Mouse (Mus musculus): ENCODE measurements at regions not wholly inside any gene's neighbourhood (a gene's known extent, or its start where the extent isn't known, plus 50 kb on each side); places are given as distances from the start of the nearest gene placed in this dataset.

GRCm38 (mm10) chr11:111280769-111281168 lies 214.8 kb downstream of the Kcnj2 start:
- 28% methylated on average over 2 of the region's 2 CpGs for WGBS
- no peaks in the 10 kb centered on the region for H3K27me3 ChIP-seq

GRCm38 (mm10) chr11:111281237-111282160 lies 215.5 kb downstream of the Kcnj2 start:
- Histone ChIP-seq H3K4me3 (replicated peaks) (no peak overlapping the region), H3K27me3 (no peaks in the 10 kb centered on the region), H3K4me2 (no peak overlapping the region), H3K9me3 (no peaks in the 10 kb centered on the region), H3K27ac (no peak overlapping the region), H3K4me1 (replicated peaks) (peaks cover 34% of the 10 kb centered on the region), H3K9ac (replicated peaks) (no peak overlapping the region), H3K36me3 (no peaks in the 10 kb centered on the region)
- WGBS = 28% methylated on average over 7 of the region's 7 CpGs
- no peak for ATAC-seq (ENCODE audit: insufficient number of reproducible peaks, insufficient read depth, low FRiP score, low TSS enrichment, low read depth)

More at GRCm38 (mm10) chr11:111280769-111281168, 214.8 kb downstream of the Kcnj2 start:
- Histone ChIP-seq H3K4me1 (replicated peaks) (peaks cover 34% of the 10 kb centered on the region), H3K27ac (no peak overlapping the region), H3K9ac (replicated peaks) (no peak overlapping the region), H3K9me3 (no peaks in the 10 kb centered on the region), H3K4me3 (replicated peaks) (no peak overlapping the region), H3K4me2 (no peak overlapping the region), H3K36me3 (no peaks in the 10 kb centered on the region)
- ATAC-seq (ENCODE audit: insufficient number of reproducible peaks, insufficient read depth, low FRiP score, low TSS enrichment, low read depth) = no peak

- H3K27me3 ChIP-seq = no peaks in the 10 kb centered on the region
- no peaks in the 10 kb centered on the region for H3K36me3 ChIP-seq
- WGBS = 67% methylated on average over 2 of the region's 2 CpGs
- H3K9ac ChIP-seq (replicated peaks) = no peak overlapping the region
- peaks cover 34% of the 10 kb centered on the region for H3K4me1 ChIP-seq (replicated peaks)
- H3K4me3 ChIP-seq (replicated peaks) = no peak overlapping the region
- H3K9me3 ChIP-seq = no peaks in the 10 kb centered on the region
- H3K4me2 ChIP-seq = no peak overlapping the region
- H3K27ac ChIP-seq = no peak overlapping the region
- no peak for ATAC-seq (ENCODE audit: insufficient number of reproducible peaks, insufficient read depth, low FRiP score, low TSS enrichment, low read depth)
These were observed 216.3 kb downstream of the Kcnj2 start for GRCm38 (mm10) chr11:111282283-111282682.

- Histone ChIP-seq H3K27me3 (no peaks in the 10 kb centered on the region), H3K27ac (no peak overlapping the region), H3K36me3 (no peaks in the 10 kb centered on the region), H3K4me2 (no peak overlapping the region), H3K4me1 (replicated peaks) (no peaks in the 10 kb centered on the region), H3K9me3 (0 out of 2 replicates have a peak, but pooled peaks cover 10% of the 10 kb centered on the region), H3K9ac (replicated peaks) (no peak overlapping the region), H3K4me3 (replicated peaks) (no peak overlapping the region)
- no peak for ATAC-seq (ENCODE audit: insufficient number of reproducible peaks, insufficient read depth, low FRiP score, low TSS enrichment, low read depth)
These were observed 224.6 kb downstream of the Kcnj2 start for GRCm38 (mm10) chr11:111290537-111290936.

GRCm38 (mm10) chr11:111296309-111296721 lies 230.4 kb downstream of the Kcnj2 start:
- ATAC-seq (ENCODE audit: insufficient number of reproducible peaks, insufficient read depth, low FRiP score, low TSS enrichment, low read depth) = no peak

GRCm38 (mm10) chr11:111312802-111313201 lies 246.8 kb downstream of the Kcnj2 start:
- Histone ChIP-seq H3K9ac (replicated peaks) (no peak overlapping the region), H3K36me3 (no peaks in the 10 kb centered on the region), H3K27ac (no peak overlapping the region), H3K4me3 (replicated peaks) (no peak overlapping the region), H3K4me1 (replicated peaks) (peaks cover 10% of the 10 kb centered on the region), H3K9me3 (no peaks in the 10 kb centered on the region), H3K4me2 (no peak overlapping the region), H3K27me3 (no peaks in the 10 kb centered on the region)
- 49% methylated on average over 3 of the region's 3 CpGs for WGBS
- ATAC-seq (ENCODE audit: insufficient number of reproducible peaks, insufficient read depth, low FRiP score, low TSS enrichment, low read depth) = no peak

More at GRCm38 (mm10) chr11:111296309-111296721, 230.4 kb downstream of the Kcnj2 start:
- Histone ChIP-seq H3K36me3 (no peaks in the 10 kb centered on the region), H3K9ac (replicated peaks) (no peak overlapping the region), H3K27ac (no peak overlapping the region), H3K4me3 (replicated peaks) (no peak overlapping the region), H3K27me3 (no peaks in the 10 kb centered on the region), H3K4me1 (replicated peaks) (peaks cover 19% of the 10 kb centered on the region), H3K4me2 (no peak overlapping the region), H3K9me3 (0 out of 2 replicates have a peak, but pooled peaks cover 10% of the 10 kb centered on the region)
- 31% methylated on average over 9 of the region's 9 CpGs for WGBS

- 57% methylated on average over 3 of the region's 3 CpGs for WGBS
- Histone ChIP-seq H3K27me3 (no peaks in the 10 kb centered on the region), H3K27ac (no peak overlapping the region), H3K9ac (replicated peaks) (no peak overlapping the region), H3K36me3 (no peaks in the 10 kb centered on the region), H3K4me2 (no peak overlapping the region), H3K4me3 (replicated peaks) (no peak overlapping the region), H3K4me1 (replicated peaks) (peaks cover 7% of the 10 kb centered on the region; the same call in 1 of the 2 replicates), H3K9me3 (no peaks in the 10 kb centered on the region)
- no peak for ATAC-seq (ENCODE audit: insufficient number of reproducible peaks, insufficient read depth, low FRiP score, low TSS enrichment, low read depth)
These were observed 247.6 kb downstream of the Kcnj2 start for GRCm38 (mm10) chr11:111313566-111313965.

GRCm38 (mm10) chr11:111321576-111321975 lies 255.6 kb downstream of the Kcnj2 start:
- Histone ChIP-seq H3K27me3 (no peaks in the 10 kb centered on the region), H3K4me3 (replicated peaks) (no peak overlapping the region), H3K36me3 (no peaks in the 10 kb centered on the region), H3K9me3 (no peaks in the 10 kb centered on the region), H3K4me1 (replicated peaks) (no peaks in the 10 kb centered on the region), H3K4me2 (no peak overlapping the region), H3K27ac (no peak overlapping the region), H3K9ac (replicated peaks) (no peak overlapping the region)
- 38% methylated on average over 5 of the region's 5 CpGs for WGBS
- ATAC-seq (ENCODE audit: insufficient number of reproducible peaks, insufficient read depth, low FRiP score, low TSS enrichment, low read depth) = no peak

- Histone ChIP-seq H3K27ac (no peak overlapping the region), H3K4me3 (replicated peaks) (no peak overlapping the region), H3K4me1 (replicated peaks) (no peaks in the 10 kb centered on the region), H3K36me3 (no peaks in the 10 kb centered on the region), H3K4me2 (no peak overlapping the region), H3K9ac (replicated peaks) (no peak overlapping the region), H3K27me3 (no peaks in the 10 kb centered on the region), H3K9me3 (no peaks in the 10 kb centered on the region)
- ATAC-seq (ENCODE audit: insufficient number of reproducible peaks, insufficient read depth, low FRiP score, low TSS enrichment, low read depth) = no peak
- WGBS = 77% methylated on average over 5 of the region's 5 CpGs
These were observed 258.6 kb downstream of the Kcnj2 start for GRCm38 (mm10) chr11:111324453-111325010.

GRCm38 (mm10) chr11:111326915-111327314 lies 261.0 kb downstream of the Kcnj2 start:
- H3K9ac ChIP-seq (replicated peaks) = no peak overlapping the region

GRCm38 (mm10) chr11:111328258-111328657 lies 262.3 kb downstream of the Kcnj2 start:
- Histone ChIP-seq H3K4me2 (no peak overlapping the region), H3K27me3 (no peaks in the 10 kb centered on the region), H3K36me3 (no peaks in the 10 kb centered on the region), H3K9me3 (no peaks in the 10 kb centered on the region), H3K27ac (no peak overlapping the region), H3K9ac (replicated peaks) (no peak overlapping the region), H3K4me3 (replicated peaks) (no peak overlapping the region), H3K4me1 (replicated peaks) (no peaks in the 10 kb centered on the region)
- ATAC-seq (ENCODE audit: insufficient number of reproducible peaks, insufficient read depth, low FRiP score, low TSS enrichment, low read depth) = no peak
- WGBS = 76% methylated on average over 1 of the region's 1 CpGs

More at GRCm38 (mm10) chr11:111326915-111327314, 261.0 kb downstream of the Kcnj2 start:
- Histone ChIP-seq H3K9me3 (no peaks in the 10 kb centered on the region), H3K27ac (no peak overlapping the region), H3K4me3 (replicated peaks) (no peak overlapping the region), H3K4me1 (replicated peaks) (no peaks in the 10 kb centered on the region), H3K27me3 (no peaks in the 10 kb centered on the region), H3K4me2 (no peak overlapping the region), H3K36me3 (no peaks in the 10 kb centered on the region)
- WGBS = 78% methylated on average over 3 of the region's 3 CpGs
- no peak for ATAC-seq (ENCODE audit: insufficient number of reproducible peaks, insufficient read depth, low FRiP score, low TSS enrichment, low read depth)

All from limb, embryonic 12.5 days (tissue).